Mouse (Mus musculus) thymus, postnatal 4 days (tissue): ENCODE measurements around the gene Fam92b.

Experiments used
- DNase-seq: peaks from one replicate; pipeline ENCODE4 v3.0.0; 2021

The Fam92b gene

DNA sequence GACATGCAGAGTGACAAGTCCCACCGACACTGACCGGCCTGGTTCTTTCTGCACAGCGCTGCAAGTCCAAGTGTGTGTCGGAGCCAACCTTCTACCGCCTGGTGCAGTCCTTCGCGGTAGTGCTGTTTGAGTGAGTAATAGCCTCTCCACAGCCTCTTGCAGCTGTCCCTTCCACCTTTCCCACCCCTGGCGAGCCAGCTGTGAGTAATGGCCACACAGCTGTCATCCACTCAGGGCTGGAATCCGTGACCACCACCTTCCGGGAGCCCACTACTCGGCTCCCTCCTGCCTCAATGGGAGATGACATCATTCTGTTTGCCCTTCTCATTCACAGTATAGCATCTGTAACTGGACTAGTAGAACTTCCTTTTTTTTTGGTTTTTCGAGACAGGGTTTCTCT is 27.2 kb downstream of the Fam92b start:
- DNase-seq: no peak

GRCm38 (mm10) chr8:120146051-120146450 is 31.2 kb downstream of the Fam92b start:
- no peak for DNase-seq

GRCm38 (mm10) chr8:120144652-120145301 is 32.5 kb downstream of the Fam92b start:
- no peak for DNase-seq

- no peak for DNase-seq
These were observed 33.2 kb downstream of the Fam92b start for GRCm38 (mm10) chr8:120143911-120144651.

DNA sequence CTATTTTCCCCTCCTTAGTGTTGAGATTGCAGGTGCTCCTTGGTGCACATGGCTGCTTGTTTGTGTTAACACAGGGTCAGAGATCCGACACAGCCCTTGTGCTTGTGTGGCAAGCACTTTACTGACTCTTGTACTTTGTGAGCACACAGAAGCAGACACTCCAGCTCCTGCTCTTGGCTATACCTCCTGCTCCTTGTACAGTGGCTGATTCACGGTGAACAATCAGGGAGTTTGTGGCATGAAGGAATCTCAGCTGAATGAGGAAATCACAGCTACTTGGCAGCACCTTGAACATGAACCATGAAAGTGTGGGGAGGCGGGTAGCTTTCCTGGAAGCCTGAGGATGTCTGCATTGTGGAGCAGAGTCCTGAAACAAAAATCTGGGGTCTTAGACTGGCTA is 36.5 kb downstream of the Fam92b start:
- DNase-seq: no peak

- no peak for DNase-seq
These were observed 38.3 kb downstream of the Fam92b start for GRCm38 (mm10) chr8:120138958-120139357.

- no peak for DNase-seq
These were observed 40.6 kb downstream of the Fam92b start for GRCm38 (mm10) chr8:120136618-120137017.

- no peak for DNase-seq
These were observed 41.6 kb downstream of the Fam92b start for GRCm38 (mm10) chr8:120135687-120136086.

DNA sequence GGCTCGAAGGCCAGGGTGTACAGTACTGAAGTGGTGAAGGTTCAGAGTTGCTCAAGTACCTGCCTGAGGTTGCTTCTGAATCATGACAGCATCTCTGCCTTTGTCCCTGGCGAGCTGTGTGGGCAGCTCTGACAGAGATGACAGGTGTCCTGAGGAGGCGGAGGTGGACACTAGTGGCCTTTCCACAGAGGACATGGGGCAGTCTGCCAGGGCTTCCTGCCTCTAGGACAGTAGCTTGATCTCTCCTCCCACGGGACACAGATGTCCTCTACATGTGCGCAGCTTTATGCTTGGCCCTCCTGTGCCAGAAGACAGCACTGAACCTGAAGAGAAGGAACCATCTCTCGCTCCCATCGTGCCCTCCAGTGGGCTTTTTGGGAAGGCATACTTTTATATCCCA is 44.1 kb downstream of the Fam92b start:
- no peak for DNase-seq

DNA sequence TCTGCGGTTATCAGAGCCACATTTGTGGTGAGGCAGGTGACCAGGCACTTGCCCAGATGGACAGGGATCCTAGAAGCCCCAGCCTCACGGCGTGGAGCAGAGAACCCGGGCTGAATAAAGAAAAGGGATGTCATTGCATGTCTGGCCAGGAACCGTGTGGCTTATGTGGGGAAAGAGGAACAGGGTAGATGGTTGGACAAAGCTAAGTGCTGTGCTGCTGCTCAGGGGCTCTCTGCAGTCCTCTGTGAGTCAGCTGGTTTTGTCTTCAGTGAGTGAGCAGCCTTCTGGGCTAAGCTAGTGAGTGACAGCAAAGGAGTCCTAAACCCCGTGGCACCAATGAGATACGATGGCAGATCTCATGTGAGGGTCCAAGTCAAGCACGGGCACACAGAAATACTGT is 46.1 kb downstream of the Fam92b start:
- no peak for DNase-seq

- no peak for DNase-seq
These were observed 47.7 kb downstream of the Fam92b start for GRCm38 (mm10) chr8:120129547-120129946.

DNA sequence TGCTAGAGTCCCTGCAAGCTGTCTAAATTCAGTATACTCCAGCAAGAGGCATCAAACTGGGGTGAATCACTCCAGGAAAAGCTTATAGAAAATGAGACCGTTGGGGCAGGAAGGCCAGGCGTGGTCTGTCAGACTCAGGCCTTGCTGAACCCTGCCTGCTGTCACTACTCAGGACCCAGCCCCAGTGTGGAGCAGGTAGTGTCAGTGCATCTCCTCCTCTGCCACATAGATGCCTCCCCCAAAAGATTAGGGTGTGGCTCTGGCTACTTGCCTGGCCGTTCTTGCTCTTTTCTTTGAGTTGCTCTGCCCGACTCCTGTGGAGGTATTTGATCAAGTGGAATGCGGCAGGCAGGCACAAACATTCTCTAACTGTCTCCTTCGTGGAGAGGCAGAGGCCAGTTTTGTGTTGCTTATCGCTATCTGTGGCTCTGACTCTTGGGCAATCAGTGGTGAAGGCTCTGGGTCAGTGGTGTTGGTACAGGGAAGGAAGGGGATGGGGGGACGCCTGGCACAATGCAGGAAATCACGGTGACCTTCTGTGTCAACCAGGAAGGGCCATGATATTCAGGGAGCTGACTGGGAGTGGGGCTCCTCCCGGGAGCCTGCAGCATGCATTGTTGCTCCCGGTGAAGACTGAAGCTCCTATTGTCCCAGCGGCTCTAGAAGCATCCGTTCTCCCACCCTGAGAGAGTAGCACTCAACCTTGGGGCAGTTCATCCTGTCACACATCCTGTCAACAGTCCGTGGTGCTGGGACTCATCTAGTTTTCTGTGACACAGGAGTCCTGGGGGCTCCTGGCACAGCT is 50.7 kb downstream of the Fam92b start:
- no peak for DNase-seq

GRCm38 (mm10) chr8:120124836-120125389 is 52.4 kb downstream of the Fam92b start:
- DNase-seq: no peak

DNA sequence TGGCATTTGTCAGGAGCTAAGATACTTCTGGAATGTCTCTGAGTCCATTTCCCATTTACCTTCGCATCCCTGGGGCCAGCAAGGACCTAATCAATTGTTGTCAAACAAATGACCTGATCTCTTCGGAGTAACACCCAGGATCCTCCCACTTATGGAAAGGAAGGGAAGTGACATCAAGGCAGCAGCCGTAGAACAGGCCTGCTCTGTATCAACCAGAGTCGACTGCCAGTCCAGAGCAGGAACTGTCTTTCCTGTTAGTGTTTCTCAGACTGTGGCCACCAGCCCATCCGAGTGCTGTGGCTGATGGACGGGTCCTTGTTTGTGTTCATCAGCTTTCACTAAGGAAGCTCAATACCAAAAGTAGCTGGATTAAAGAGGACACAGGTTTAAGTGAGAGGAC is 53.0 kb downstream of the Fam92b start:
- no peak for DNase-seq

GRCm38 (mm10) chr8:120120951-120121350 is 56.3 kb downstream of the Fam92b start:
- no peak for DNase-seq

GRCm38 (mm10) chr8:120119931-120120330 is 57.3 kb downstream of the Fam92b start:
- DNase-seq: no peak

DNA sequence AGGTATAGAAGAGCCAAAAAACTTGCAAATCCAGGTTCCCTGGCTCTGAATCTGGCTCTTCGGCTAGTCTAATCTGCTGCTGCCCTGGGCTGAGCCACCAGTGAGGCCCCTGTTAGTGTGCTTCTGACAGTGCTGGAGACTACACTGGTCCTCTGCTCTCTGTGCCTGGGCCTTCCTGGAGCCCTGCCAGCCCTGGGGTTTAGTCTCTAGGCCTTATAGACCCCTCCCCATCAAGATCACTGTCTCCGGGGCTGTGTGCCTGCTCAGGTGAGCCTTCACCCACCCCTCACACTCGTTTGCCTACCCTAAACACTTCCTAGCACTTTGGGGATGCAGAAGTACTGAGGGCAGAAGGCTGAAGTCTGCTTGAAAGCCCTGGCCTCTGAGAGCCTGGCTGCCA is 57.8 kb downstream of the Fam92b start:
- no peak for DNase-seq

DNA sequence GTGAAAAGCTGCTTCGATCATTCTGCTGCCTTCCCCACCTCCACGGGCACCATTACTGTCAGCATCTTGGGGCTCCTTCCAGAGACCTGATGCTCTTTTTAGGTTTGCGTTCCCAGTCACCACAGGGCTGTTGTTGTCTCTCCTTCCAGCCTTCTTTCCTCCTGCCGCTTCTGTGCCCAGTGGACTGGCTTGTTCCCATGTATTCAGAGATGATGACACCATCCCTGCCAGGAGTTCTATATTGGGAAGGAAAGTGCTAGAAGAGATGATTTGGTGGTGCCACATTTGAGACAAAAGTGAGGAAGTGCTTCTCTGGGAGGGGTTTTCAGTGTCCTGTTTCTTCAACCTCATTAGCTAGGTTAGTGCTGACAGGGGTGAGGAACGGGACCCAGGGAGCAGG is 58.4 kb downstream of the Fam92b start:
- no peak for DNase-seq

DNA sequence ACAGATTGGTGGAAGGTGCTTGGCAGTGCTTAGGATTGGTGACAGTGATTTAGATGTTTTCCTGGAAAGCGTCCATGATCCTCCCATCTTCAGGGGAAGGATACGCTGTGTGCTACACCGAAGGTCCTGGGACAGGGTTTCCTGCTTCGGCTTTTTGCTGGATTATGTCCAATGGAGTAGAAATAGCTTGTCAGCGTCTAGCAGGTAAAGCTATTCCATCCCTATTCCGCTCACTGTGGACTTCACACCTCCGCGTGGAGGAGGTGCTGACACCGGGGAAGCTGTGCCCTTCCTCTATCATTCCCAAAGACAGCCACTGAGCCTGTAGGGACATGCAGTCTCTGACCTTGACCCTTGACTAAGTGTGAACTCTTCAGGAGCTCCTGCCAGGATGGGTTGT is 59.1 kb downstream of the Fam92b start:
- DNase-seq: no peak

GRCm38 (mm10) chr8:120116600-120116999 is 60.7 kb downstream of the Fam92b start:
- no peak for DNase-seq
